Mouse (Mus musculus): ENCODE results near the gene Tubb4a. TPM values are rescaled to one million over a fixed set of nuclear protein-coding genes. Genes with fewer than 3 reads are reported as not detected.

Gene Tubb4a
- polyA plus RNA-seq, 1 experiment from 2014 or later = 7.5 TPM

Other genes starting within 250 kb of the Tubb4a start
- not detected in 2 replicates for gene Acsbg2, start 213.3 kb downstream of the Tubb4a start, polyA plus RNA-seq (2014; fragmentation: Nextera tagmentation; extraction: Ambion mirVana)
- gene 1700061G19Rik, start 212.3 kb downstream of the Tubb4a start, polyA plus RNA-seq (2014; fragmentation: Nextera tagmentation; extraction: Ambion mirVana) = 0.35 and 0.74 TPM in 2 replicates
- gene Mllt1, start 152.4 kb downstream of the Tubb4a start, polyA plus RNA-seq (2014; fragmentation: Nextera tagmentation; extraction: Ambion mirVana) = 11.4 and 20.4 TPM in 2 replicates
- gene Acer1, start 105.7 kb downstream of the Tubb4a start, polyA plus RNA-seq (2014; fragmentation: Nextera tagmentation; extraction: Ambion mirVana) = 0.16 TPM in 1 of 2 replicates, not detected in the other
- 120 and 128 TPM in 2 replicates for gene Clpp, start 97.5 kb downstream of the Tubb4a start, polyA plus RNA-seq (2014; fragmentation: Nextera tagmentation; extraction: Ambion mirVana)
- gene Alkbh7, start 90.4 kb downstream of the Tubb4a start, polyA plus RNA-seq (2014; fragmentation: Nextera tagmentation; extraction: Ambion mirVana) = 54.9 and 55.7 TPM in 2 replicates
- gene Pspn, start 87.8 kb downstream of the Tubb4a start, polyA plus RNA-seq (2014; fragmentation: Nextera tagmentation; extraction: Ambion mirVana) = not detected in 2 replicates
- gene Gtf2f1, start 76.5 kb downstream of the Tubb4a start, polyA plus RNA-seq (2014; fragmentation: Nextera tagmentation; extraction: Ambion mirVana) = 29.2 and 31.0 TPM in 2 replicates
- gene Gm17949, start 76.3 kb downstream of the Tubb4a start, polyA plus RNA-seq (2014; fragmentation: Nextera tagmentation; extraction: Ambion mirVana) = 0.34 TPM in 1 of 2 replicates, not detected in the other
- gene Khsrp, start 56.3 kb downstream of the Tubb4a start, polyA plus RNA-seq (2014; fragmentation: Nextera tagmentation; extraction: Ambion mirVana) = 32.2 and 36.9 TPM in 2 replicates
- not detected in 2 replicates for gene Slc25a41, start 46.1 kb downstream of the Tubb4a start, polyA plus RNA-seq (2014; fragmentation: Nextera tagmentation; extraction: Ambion mirVana)
- gene Crb3, start 28.7 kb downstream of the Tubb4a start, polyA plus RNA-seq (2014; fragmentation: Nextera tagmentation; extraction: Ambion mirVana) = 0.19 and 0.27 TPM in 2 replicates
- 16.1 and 18.0 TPM in 2 replicates for gene Slc25a23, start 27.9 kb downstream of the Tubb4a start, polyA plus RNA-seq (2014; fragmentation: Nextera tagmentation; extraction: Ambion mirVana)
- gene Dennd1c, start 9.3 kb downstream of the Tubb4a start, polyA plus RNA-seq (2014; fragmentation: Nextera tagmentation; extraction: Ambion mirVana) = 0.50 and 0.69 TPM in 2 replicates
- gene Tnfsf9, start 17.5 kb upstream of the Tubb4a start, polyA plus RNA-seq (2014; fragmentation: Nextera tagmentation; extraction: Ambion mirVana) = 1.9 and 2.8 TPM in 2 replicates
- not detected in 2 replicates for gene Cd70, start 62.0 kb upstream of the Tubb4a start, polyA plus RNA-seq (2014; fragmentation: Nextera tagmentation; extraction: Ambion mirVana)
- not detected in 2 replicates for gene Tnfsf14, start 106.4 kb upstream of the Tubb4a start, polyA plus RNA-seq (2014; fragmentation: Nextera tagmentation; extraction: Ambion mirVana)
- gene C3, start 140.4 kb upstream of the Tubb4a start, polyA plus RNA-seq (2014; fragmentation: Nextera tagmentation; extraction: Ambion mirVana) = 0.74 and 1.00 TPM in 2 replicates
- gene Gpr108, start 160.7 kb upstream of the Tubb4a start, polyA plus RNA-seq (2014; fragmentation: Nextera tagmentation; extraction: Ambion mirVana) = 27.4 and 29.0 TPM in 2 replicates
- 32.9 and 33.0 TPM in 2 replicates for gene Trip10, start 161.7 kb upstream of the Tubb4a start, polyA plus RNA-seq (2014; fragmentation: Nextera tagmentation; extraction: Ambion mirVana)
- gene Vav1, start 191.3 kb upstream of the Tubb4a start, polyA plus RNA-seq (2014; fragmentation: Nextera tagmentation; extraction: Ambion mirVana) = 1.4 and 2.2 TPM in 2 replicates